Mouse (Mus musculus) lung, postnatal 0 days (tissue): ENCODE data around the gene Elf4.

Source experiments
- CTCF ChIP-seq: IDR thresholded peaks from 2 replicates; pipeline ENCODE4 v1.5.1; 2016; ENCODE audit warnings: antibody characterized with exemption, mild to moderate bottlenecking
- EP300 ChIP-seq: IDR thresholded peaks from 2 replicates; pipeline ENCODE4 v1.6.1; 2016; ENCODE audit warnings: antibody characterized with exemption, mild to moderate bottlenecking, control low read depth

DNA sequence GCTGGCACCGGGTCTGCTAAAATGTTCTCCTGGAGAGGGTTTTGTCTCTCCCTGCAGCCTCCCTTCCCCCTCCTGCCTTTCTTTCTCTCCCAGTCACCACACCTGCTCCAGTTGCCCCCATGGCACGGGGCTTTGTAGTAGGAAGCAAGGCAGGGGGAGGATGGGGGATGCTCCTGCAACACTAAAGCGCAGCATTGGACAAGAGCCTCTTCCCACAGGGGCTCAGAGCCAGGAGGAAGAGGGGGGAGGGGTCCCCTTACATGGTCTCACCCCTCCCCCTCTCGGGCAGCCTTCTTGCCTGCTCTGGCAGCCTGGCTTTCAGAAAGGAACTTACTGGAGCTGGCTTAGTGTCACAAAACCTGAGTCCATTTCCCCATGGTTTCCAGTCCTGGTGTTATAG is 77.0 kb downstream of the Elf4 start:
- no peak for TF ChIP-seq CTCF
- no peak for TF ChIP-seq EP300
